In the genomic region with DNA sequence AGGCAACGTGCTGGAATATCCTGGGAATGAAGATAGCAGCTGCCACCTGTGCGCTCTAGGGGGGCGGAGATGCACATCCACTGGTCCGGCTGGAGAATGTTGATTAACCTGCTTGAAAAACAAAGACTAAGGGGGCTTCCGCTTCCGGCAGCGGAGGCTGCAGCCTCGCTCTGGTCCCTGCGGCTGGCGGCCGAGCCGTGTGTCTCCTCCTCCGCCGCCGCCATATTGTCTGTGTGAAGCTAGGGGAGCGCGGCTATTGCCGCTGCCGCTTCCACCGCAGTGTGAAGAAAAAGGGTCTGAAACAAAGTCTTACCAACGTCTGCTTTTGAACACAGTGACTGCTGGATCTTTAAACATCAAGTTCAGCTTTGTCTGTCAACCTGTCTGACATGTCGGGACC, we compare ENCODE assay signal across 8 mouse cellular contexts. TPM values are rescaled to one million over a fixed set of nuclear protein-coding genes. Genes with fewer than 3 reads are reported as not detected.
DNase-seq lines count a peak whose midpoint lies in the region; ATAC-seq and TF ChIP-seq lines count a peak whose summit lies in the region.
"Not testable (repeated sequence)": the region's sequence is repeated elsewhere in the genome, so short reads cannot be mapped to it uniquely, and the experiment has no call there.

Gm10031 (plus strand) TSS at position 171 of the 400 bp plus-strand sequence.

- H3K9me3 ChIP-seq in ES-Bruce4 (replicated peaks; ENCODE audit: control insufficient read depth, insufficient read depth, low read length, poor library complexity, severe bottlenecking); forebrain, postnatal 0 days (ENCODE audit: low read length); liver, embryonic 16.5 days (replicated peaks; ENCODE audit: control insufficient read depth, low read length): not testable (repeated sequence)

- TF ChIP-seq CTCF in ES-Bruce4 (IDR thresholded peaks at IDR 0.05; ENCODE audit: low read depth, low read length); brain, embryonic 14.5 days (IDR thresholded peaks at IDR 0.05; ENCODE audit: borderline replicate concordance, extremely low read depth, insufficient read depth, insufficient read length); forebrain, postnatal 0 days (IDR thresholded peaks at IDR 0.05; ENCODE audit: low read depth); left cerebral cortex, adult 2 months (IDR thresholded peaks at IDR 0.05): not testable (repeated sequence)

- not testable (repeated sequence) for TF ChIP-seq POLR2A in ES-Bruce4 (IDR thresholded peaks at IDR 0.05; ENCODE audit: insufficient read depth, low read length); brain, embryonic 14.5 days (IDR thresholded peaks at IDR 0.05; ENCODE audit: borderline replicate concordance, extremely low read depth, insufficient read depth, insufficient read length, poor library complexity, severe bottlenecking)

- TF ChIP-seq EP300 in ES-Bruce4 (IDR thresholded peaks at IDR 0.05; ENCODE audit: insufficient read depth, low read depth, low read length): not testable (repeated sequence)

- H3K27ac ChIP-seq in ES-Bruce4 (ENCODE audit: insufficient read depth, low read length); forebrain, postnatal 0 days (ENCODE audit: low read depth, low read length); left cerebral cortex, adult 2 months; liver, embryonic 16.5 days (ENCODE audit: low read length): not testable (repeated sequence)

- peak; percentile 92 for ATAC-seq in forebrain, postnatal 0 days
- peak; percentile 52 for ATAC-seq in inflammation-experienced regulatory T-cells, adult 6 months
- ATAC-seq in liver, embryonic 16.5 days (ENCODE audit: low read depth): peak; percentile 82
- ATAC-seq in monocyte, adult 5-6 weeks (replicated peaks; ENCODE audit: insufficient number of reproducible peaks, low FRiP score, low TSS enrichment, poor library complexity, severe bottlenecking): peak; percentile 90

- not testable (repeated sequence) for H3K4me2 ChIP-seq in forebrain, postnatal 0 days (ENCODE audit: low read depth); liver, embryonic 16.5 days (ENCODE audit: low read depth, low read length)

- DNase-seq in brain, embryonic 14.5 days (ENCODE audit: low read depth); forebrain, postnatal 0 days; heart, adult 8-10 months (ENCODE audit: low spot score); left cerebral cortex, adult 2 months (ENCODE audit: extremely low spot score in 1 of 2, low spot score in 2 of 2): not testable (repeated sequence)

- intact Hi-C loops in left cerebral cortex, adult 2 months (cut with DNase I): not testable (repeated sequence)

- H3K4me1 ChIP-seq in ES-Bruce4 (ENCODE audit: control insufficient read depth, insufficient read depth, low read length); forebrain, postnatal 0 days (ENCODE audit: insufficient read depth); liver, embryonic 16.5 days (ENCODE audit: control insufficient read depth, low read depth, low read length): not testable (repeated sequence)

- WGBS in forebrain, postnatal 0 days: 94% methylated on average over 21 of the region's 22 CpGs
- 83% methylated on average over 21 of the region's 22 CpGs for WGBS in liver, embryonic 16.5 days (ENCODE audit: insufficient replicate concordance)

- H3K9ac ChIP-seq in ES-Bruce4 (ENCODE audit: low read depth, poor library complexity, severe bottlenecking); forebrain, postnatal 0 days; liver, embryonic 16.5 days (ENCODE audit: low read depth, low read length): not testable (repeated sequence)

- not testable (repeated sequence) for H3K36me3 ChIP-seq in ES-Bruce4 (ENCODE audit: control insufficient read depth, insufficient read depth, low read length, poor library complexity, severe bottlenecking); forebrain, postnatal 0 days (ENCODE audit: insufficient read depth); liver, embryonic 16.5 days (ENCODE audit: control insufficient read depth, insufficient read depth)

- not testable (repeated sequence) for H3K4me3 ChIP-seq in ES-Bruce4 (ENCODE audit: low read depth, low read length); forebrain, postnatal 0 days (ENCODE audit: low read depth, low read length); left cerebral cortex, adult 2 months; liver, embryonic 16.5 days (ENCODE audit: low read depth, low read length)

- H3K27me3 ChIP-seq in ES-Bruce4 (ENCODE audit: control insufficient read depth, insufficient read depth, low read length, poor library complexity, severe bottlenecking); forebrain, postnatal 0 days (ENCODE audit: insufficient read depth, low read length); liver, embryonic 16.5 days (ENCODE audit: control insufficient read depth, insufficient read depth, low read depth, low read length): not testable (repeated sequence)

RNA-seq across cellular contexts. Expression of gene Gm10031, which starts in this region (rescaled TPM):
- polyA plus RNA-seq in ES-Bruce4 (2011; ENCODE audit: insufficient read depth, insufficient read length, low read depth, missing spikeins): 29.0 and 29.7 TPM in 2 replicates
- 11.0 and 13.7 TPM in 2 replicates for polyA plus RNA-seq in brain, embryonic 14.5 days (2012; rRNA removed)
- total RNA-seq in forebrain, postnatal 0 days (2014; rRNA removed): 21.8 and 24.6 TPM in 2 replicates
- polyA plus RNA-seq in forebrain, postnatal 0 days (2015; fragmentation: Nextera tagmentation; extraction: Ambion mirVana): 0.49 and 0.75 TPM in 2 replicates
- 10 to 100 TPM; 43.9 to 59.3 (median 54.1) TPM for total RNA-seq in heart, adult 8-10 months (2022)
- polyA plus RNA-seq in inflammation-experienced regulatory T-cells, adult 6 months (2017; shearing (Covaris generic)): 1 to 10 TPM in 2 of 3 experiments, under 1 TPM in 1; 0.90 to 8.2 (median 7.2) TPM
- 10 to 100 TPM; 43.3 to 44.5 TPM for total RNA-seq in left cerebral cortex, adult 2 months (2021)
- polyA plus RNA-seq in liver, embryonic 16.5 days (2015; fragmentation: Nextera tagmentation; extraction: Ambion mirVana): 0.14 and 0.22 TPM in 2 replicates
- total RNA-seq in monocyte, adult 5-6 weeks (2017): 6.0 to 10.7 TPM (median 9.9 TPM) in 3 replicates

Comparison
In these comparisons a context has a peak if more than half of its experiments do, and no peak if none do; other contexts are left out.
1. Peak in ATAC-seq in liver, embryonic 16.5 days; RNA of the gene not detected or under 1 TPM.